Mouse (Mus musculus): ENCODE data around the gene Casp9.

Casp9 gene

DNA sequence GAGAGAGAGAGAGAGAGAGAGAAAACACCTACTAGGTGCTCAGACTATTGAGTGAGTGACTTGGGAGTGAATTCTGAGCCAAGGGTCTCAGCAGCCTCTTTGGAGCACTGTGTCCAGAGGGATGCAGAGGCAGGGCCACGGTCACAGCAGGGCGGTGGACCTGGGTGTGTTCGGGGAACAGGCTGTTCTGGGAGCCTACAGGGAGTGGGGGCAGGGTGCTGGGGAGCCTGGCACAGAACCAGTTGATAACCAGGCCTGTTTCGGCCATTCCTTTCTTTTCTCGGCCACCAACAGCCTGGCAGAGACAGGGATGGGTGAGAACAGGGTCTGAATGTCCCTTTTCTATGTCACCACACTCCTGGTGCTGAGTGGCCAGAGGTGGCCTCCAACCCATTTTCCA is 69.5 kb downstream of the Casp9 start:
- in situ Hi-C loops (cut with MboI, MseI) = no loop called here

DNA sequence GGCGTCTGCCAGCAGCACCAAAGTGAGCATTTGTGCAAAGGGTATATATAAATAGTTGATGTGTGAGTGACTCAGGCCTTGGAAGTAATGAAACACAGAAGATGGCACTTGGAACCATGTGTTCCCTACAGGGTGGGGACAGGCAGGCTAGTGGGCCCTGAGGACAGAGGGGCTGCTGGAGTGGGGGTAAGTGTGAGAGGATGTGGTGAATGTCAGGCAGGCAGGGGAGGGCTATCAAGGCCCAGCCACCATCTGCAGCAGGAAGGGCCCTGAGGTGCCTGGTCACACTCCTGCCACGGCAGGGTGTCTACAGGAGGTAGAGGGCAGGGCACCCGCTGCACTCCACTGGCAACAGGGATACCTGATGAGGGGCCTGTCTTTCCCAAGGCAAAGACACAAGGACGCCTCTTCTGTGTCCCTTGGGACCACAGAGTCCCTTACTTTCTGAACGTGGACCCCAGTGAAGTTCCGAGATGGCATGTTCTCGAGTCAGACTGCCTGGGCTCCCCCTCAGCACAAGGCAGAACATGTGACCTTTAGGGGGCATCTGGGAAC is 70.4 kb downstream of the Casp9 start:
- in situ Hi-C loops (cut with MboI, MseI) = no loop called here

DNA sequence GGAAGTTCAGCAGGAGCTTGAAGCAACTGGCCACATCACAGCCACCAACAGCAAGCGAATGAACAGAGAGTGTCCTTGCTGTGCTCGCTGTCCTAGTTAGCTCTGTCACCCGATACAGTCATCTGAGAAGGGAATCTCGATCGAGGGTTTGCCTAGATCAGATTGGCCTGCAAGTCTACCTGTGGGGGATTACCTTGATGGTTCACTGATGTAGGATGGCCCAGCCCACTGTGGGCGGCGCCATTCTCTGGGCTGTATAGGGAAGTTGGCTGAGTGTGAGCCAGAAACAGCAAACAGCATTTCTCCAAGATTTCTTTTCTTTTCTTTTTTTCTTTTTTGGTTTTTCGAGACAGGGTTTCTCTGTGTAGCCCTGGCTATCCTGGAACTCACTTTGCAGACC is 71.1 kb downstream of the Casp9 start:
- in situ Hi-C loops (cut with MboI, MseI) = no loop called here

DNA sequence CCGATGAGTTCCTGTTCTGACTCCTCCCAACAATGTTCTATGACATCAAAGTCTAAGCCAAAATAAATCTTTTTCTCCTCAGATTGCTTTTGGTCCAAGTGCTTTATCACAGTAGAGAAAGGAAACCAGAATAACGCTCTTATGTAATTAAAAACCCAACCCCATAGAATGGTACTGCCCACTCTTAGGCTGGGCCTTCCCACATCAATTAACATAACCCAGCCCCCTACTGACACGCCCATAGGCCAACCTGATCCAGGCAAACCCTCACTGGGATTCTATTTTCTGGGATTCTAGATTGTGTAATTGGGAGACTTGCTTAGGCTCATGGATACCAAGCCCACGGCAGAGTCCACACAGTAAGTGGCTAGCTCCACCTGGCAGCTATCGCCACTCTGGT is 71.6 kb downstream of the Casp9 start:
- in situ Hi-C loops (cut with MboI, MseI) = no loop called here
